Mouse (Mus musculus) testis, postnatal 14 days (tissue): ENCODE measurements around the gene Agfg2.

Source experiments
- DNase-seq: peaks from one replicate; pipeline ENCODE4 v3.0.0; 2021; ENCODE audit warnings: low spot score

Gene Agfg2

GRCm38 (mm10) chr5:137609292-137609691 lies 75.2 kb downstream of the Agfg2 start:
- no peak for DNase-seq

- no peak for DNase-seq
Measured at GRCm38 (mm10) chr5:137608654-137609190, 75.8 kb downstream of the Agfg2 start.

GRCm38 (mm10) chr5:137607860-137608653 lies 76.5 kb downstream of the Agfg2 start:
- no peak for DNase-seq

- no peak for DNase-seq
Measured at GRCm38 (mm10) chr5:137601365-137601729, 83.2 kb downstream of the Agfg2 start.

DNA sequence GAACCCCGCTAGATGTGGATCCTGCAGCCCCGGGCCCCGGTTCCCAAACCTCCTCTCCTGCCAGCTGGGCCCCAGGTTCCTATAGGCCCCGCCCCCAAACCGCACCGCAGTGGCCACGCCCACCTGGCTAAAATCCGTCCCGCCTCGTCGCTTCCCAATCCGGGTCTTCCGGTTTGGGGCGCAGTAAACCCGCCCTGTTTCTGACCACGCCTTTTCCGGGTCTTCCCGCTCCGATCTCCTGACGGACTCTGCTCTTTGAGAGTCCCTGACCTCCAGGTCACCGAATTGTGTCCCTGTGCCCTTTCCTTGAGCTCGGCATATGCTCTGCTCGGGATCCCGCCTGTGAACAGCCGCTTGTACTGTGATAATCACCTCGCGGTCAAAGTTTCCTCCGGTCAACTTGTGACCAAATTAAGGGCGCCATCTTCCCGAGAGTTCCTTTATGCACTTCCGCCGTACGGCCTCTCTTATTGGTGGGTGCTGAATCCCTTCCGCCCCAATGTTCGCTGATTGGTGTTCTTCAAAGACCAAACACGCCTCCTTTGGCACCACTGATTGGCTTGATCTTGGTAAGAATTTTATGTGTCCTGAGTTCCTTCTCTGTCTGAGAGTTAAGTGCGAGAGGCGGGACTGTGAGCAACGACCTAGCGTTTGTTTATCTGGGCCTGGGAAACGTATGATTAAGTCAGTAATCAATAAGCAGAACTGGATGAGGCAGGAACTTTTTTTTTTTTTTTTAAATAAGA lies 83.7 kb downstream of the Agfg2 start, which contains the start of gene Mospd3:
Mospd3 (minus strand) TSS at position 440 of the 746 bp plus-strand sequence.
- peak; percentile 96 for DNase-seq
